Mouse (Mus musculus) hindbrain, embryonic 10.5 days (tissue): ENCODE measurements around the gene 3110009E18Rik. TPM values are rescaled to one million over a fixed set of nuclear protein-coding genes. Genes with fewer than 3 reads are reported as not detected.

Experiments used
- DNase-seq: peaks from one replicate; pipeline ENCODE4 v3.0.0-alpha.2; 2017; ENCODE audit warnings: low spot score
- H3K27ac ChIP-seq: fragments of 300-500 bp; sonication (generic); 2 replicates; pipeline ENCODE4 v1.5.1; 2016; ENCODE audit warnings: mild to moderate bottlenecking, moderate library complexity
- H3K27me3 ChIP-seq: fragments of 300-500 bp; sonication (generic); 2 replicates; pipeline ENCODE4 v1.6.1; 2016; ENCODE audit warnings: mild to moderate bottlenecking; ENCODE audit not compliant: poor library complexity, insufficient read depth, severe bottlenecking
- H3K36me3 ChIP-seq: fragments of 300-500 bp; sonication (generic); 2 replicates; pipeline ENCODE4 v1.6.1; 2016; ENCODE audit warnings: mild to moderate bottlenecking, moderate library complexity
- H3K4me1 ChIP-seq: fragments of 300-500 bp; sonication (generic); replicated peaks from 2 replicates; pipeline ENCODE4 v1.6.1; 2016; ENCODE audit warnings: mild to moderate bottlenecking
- H3K4me3 ChIP-seq: fragments of 300-500 bp; sonication (generic); 2 replicates; pipeline ENCODE4 v1.5.1; 2016; ENCODE audit warnings: mild to moderate bottlenecking, moderate library complexity
- H3K9me3 ChIP-seq: fragments of 300-500 bp; sonication (generic); 2 replicates; pipeline ENCODE4 v1.6.1; 2016; ENCODE audit warnings: mild to moderate bottlenecking, moderate library complexity
- WGBS: fragments of 180-500 bp; shearing (Covaris S2); methylation state at CpG from one replicate; pipeline ENCODE4 v1.1.7; 2016; 5-methylcytosine and 5-hydroxymethylcytosine counted together
- polyA plus RNA-seq: library from polyadenylated mRNA; unstranded; fragments of >200 nt; fragmentation: Nextera tagmentation; extraction: Ambion mirVana; gene quantifications from 2 replicates; pipeline ENCODE4 v1.2.1, GENCODE M21; 2016

The 3110009E18Rik gene
- polyA plus RNA-seq, 1 experiment from 2014 or later, result 26.0 TPM

DNA sequence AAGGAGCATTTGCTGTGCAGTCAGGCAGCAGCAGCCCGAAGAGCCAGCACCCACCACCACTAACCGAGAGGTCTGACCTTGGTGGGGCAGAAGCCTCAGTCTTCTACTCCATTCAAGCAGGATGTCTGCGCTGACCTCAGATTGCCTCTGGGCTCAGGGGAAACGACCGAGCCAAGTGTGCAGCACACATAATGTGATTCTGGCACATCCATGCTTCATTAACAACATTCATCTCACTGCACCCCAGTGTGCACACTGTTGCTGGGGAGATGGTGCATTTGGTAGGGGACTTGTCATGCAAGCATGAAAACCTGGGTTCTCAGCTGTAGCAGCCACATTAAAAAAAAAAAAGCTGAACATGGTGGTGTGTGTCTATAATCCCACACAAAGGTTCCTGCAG is 75.0 kb downstream of the 3110009E18Rik start:
- Histone ChIP-seq H3K36me3 (no peaks in the 10 kb centered on the region), H3K4me3 (no peak overlapping the region), H3K27ac (no peak overlapping the region), H3K4me1 (peaks cover 3% of the 10 kb centered on the region; the same call in 1 of the 2 replicates), H3K27me3 (no peaks in the 10 kb centered on the region), H3K9me3 (no peaks in the 10 kb centered on the region)
- WGBS, result 64% methylated on average over 5 of the region's 5 CpGs
- DNase-seq, result no peak

DNA sequence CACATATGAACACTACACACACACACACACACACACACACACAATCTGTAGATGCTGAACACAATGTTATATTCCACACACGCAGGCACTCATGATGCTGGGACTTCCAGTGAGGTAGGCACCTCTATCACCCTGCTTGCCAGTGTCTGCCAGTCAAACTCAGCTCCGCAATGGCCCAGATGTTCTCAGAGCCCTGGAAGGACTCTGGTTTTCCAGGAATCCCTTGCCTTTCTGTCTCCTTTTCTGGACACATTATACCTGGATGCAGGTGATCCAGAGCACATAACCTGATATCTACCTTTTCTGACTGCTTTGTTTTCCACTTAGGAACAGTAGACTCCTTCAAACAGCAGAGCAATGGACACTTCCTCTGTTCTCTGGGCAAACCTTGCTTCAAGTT is 75.7 kb downstream of the 3110009E18Rik start:
- H3K4me3 ChIP-seq, result no peak overlapping the region
- no peak for DNase-seq
- H3K36me3 ChIP-seq, result no peaks in the 10 kb centered on the region
- H3K9me3 ChIP-seq, result no peaks in the 10 kb centered on the region
- H3K27ac ChIP-seq, result no peak overlapping the region
- WGBS, result 93% methylated on average over 2 of the region's 2 CpGs
- peaks cover 3% of the 10 kb centered on the region; the same call in 1 of the 2 replicates for H3K4me1 ChIP-seq
- no peaks in the 10 kb centered on the region for H3K27me3 ChIP-seq

DNA sequence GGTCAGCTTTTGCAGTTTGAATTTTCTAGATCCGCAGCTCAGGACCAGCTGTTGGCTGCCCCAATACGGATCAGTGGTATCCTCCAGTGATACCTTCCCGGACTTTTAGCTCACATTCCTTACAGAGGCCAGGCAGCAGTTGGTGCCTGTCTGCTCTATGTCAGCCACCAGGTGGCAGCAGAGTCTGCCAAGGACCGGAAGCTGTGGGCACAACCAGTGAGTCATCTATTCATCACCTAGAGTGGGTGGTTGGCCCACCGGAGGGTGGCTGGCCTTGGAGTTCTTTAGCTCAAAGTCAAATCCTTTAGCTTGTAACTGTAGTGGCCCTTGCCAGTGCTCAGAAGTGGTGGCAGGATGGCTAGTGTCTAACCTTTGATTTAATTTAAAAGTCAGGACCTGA is 76.2 kb downstream of the 3110009E18Rik start:
- H3K27ac ChIP-seq, result no peak overlapping the region
- no peak overlapping the region for H3K4me3 ChIP-seq
- H3K27me3 ChIP-seq, result no peaks in the 10 kb centered on the region
- DNase-seq, result peak; percentile 77
- peaks cover 3% of the 10 kb centered on the region; the same call in 1 of the 2 replicates for H3K4me1 ChIP-seq
- H3K36me3 ChIP-seq, result no peaks in the 10 kb centered on the region
- no peaks in the 10 kb centered on the region for H3K9me3 ChIP-seq
- 23% methylated on average over 5 of the region's 5 CpGs for WGBS

DNA sequence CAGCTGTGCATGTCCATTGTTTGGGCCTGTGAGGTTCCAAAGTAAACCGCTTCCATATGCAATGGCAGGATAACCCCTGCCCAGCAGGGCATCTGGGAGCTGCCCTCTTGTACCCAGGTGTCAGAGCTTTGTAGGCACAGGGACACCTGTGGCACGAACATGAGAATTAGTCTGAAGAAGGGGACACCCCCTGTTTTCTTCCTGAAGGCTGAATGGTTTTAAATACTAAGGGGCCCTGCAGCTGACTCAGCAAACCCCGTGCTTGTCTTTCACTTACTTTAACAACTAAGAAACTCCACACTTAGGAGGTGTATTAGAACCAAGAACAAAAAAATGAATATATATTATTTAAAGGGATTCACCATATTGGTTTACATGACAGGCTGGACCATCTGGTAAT is 77.2 kb downstream of the 3110009E18Rik start:
- H3K36me3 ChIP-seq, result no peaks in the 10 kb centered on the region
- WGBS, result 51% methylated on average over 3 of the region's 3 CpGs
- H3K27ac ChIP-seq, result no peak overlapping the region
- DNase-seq, result no peak
- peaks cover 3% of the 10 kb centered on the region; the same call in 1 of the 2 replicates for H3K4me1 ChIP-seq
- no peaks in the 10 kb centered on the region for H3K27me3 ChIP-seq
- no peak overlapping the region for H3K4me3 ChIP-seq
- H3K9me3 ChIP-seq, result no peaks in the 10 kb centered on the region

DNA sequence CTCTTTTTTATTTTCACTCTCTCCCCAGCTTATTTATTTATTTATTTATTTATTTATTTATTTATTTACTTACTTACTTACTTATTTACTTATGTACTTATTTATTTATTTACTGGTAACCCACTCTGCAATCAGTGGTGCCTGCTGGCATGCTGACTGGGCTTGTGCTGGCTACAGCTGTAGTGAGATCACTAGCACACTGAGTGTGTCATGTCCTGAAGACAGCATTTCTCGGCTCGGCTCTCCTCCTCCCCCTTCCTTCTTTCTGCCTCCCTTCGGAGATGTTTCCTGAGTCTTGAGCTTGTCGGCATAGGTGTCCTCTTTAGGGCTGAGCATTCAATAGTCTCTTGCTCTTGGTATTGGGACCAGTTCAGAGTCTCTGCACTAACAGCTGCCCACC is 78.0 kb downstream of the 3110009E18Rik start:
- peaks cover 3% of the 10 kb centered on the region; the same call in 1 of the 2 replicates for H3K4me1 ChIP-seq
- H3K27ac ChIP-seq, result no peak overlapping the region
- H3K27me3 ChIP-seq, result no peaks in the 10 kb centered on the region
- H3K4me3 ChIP-seq, result no peak overlapping the region
- H3K36me3 ChIP-seq, result no peaks in the 10 kb centered on the region
- 83% methylated on average over 4 of the region's 4 CpGs for WGBS
- DNase-seq, result no peak
- no peaks in the 10 kb centered on the region for H3K9me3 ChIP-seq

DNA sequence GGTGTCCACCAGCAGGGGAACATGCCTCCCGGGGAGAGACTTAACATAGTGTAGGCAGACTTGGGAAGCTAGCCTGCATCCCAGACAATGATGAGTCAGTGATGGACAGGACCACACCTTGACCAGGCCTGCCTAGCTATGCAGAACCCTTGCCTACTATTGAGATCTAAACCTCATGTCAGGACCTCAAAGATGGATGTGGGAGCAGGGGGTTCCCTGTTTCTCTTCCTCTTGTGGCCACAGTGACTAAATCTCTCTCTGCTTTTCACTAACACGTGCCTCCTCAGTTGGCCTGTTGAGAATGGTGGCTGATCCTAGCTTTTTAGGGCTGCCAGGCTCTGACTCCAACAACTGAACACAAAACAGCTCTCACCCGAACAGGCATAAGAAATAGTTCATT is 81.6 kb downstream of the 3110009E18Rik start:
- DNase-seq, result no peak
- Histone ChIP-seq H3K27me3 (no peaks in the 10 kb centered on the region), H3K4me3 (no peak overlapping the region), H3K9me3 (no peaks in the 10 kb centered on the region), H3K4me1 (peaks cover 3% of the 10 kb centered on the region; the same call in 1 of the 2 replicates), H3K36me3 (no peaks in the 10 kb centered on the region), H3K27ac (no peak overlapping the region)
- 61% methylated on average over 3 of the region's 3 CpGs for whole genome bisulfite sequencing

DNA sequence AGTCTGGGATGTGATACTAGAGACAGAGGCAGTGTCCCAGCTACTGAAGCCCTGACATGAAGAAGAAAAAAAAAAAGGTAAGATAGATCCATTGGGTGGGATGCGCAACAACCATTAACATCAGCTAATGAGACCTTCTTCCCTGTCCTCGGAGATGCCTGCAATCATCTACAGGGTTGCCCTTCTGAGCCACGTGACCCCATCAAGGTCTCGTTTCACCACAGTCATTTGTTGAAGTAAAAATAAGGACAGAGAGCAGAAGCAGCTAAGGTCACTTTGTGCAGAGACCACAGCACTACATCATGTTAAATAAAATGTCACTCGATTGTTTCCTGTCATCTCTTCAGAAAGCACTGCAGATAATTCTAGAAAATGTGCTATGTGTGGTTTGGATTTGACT is 82.8 kb downstream of the 3110009E18Rik start:
- H3K36me3 ChIP-seq, result no peaks in the 10 kb centered on the region
- 85% methylated on average over 5 of the region's 5 CpGs for WGBS
- no peak overlapping the region for H3K4me3 ChIP-seq
- no peaks in the 10 kb centered on the region for H3K27me3 ChIP-seq
- no peaks in the 10 kb centered on the region for H3K9me3 ChIP-seq
- peaks cover 5% of the 10 kb centered on the region; the same call in 1 of the 2 replicates for H3K4me1 ChIP-seq
- no peak overlapping the region for H3K27ac ChIP-seq
- DNase-seq, result no peak

DNA sequence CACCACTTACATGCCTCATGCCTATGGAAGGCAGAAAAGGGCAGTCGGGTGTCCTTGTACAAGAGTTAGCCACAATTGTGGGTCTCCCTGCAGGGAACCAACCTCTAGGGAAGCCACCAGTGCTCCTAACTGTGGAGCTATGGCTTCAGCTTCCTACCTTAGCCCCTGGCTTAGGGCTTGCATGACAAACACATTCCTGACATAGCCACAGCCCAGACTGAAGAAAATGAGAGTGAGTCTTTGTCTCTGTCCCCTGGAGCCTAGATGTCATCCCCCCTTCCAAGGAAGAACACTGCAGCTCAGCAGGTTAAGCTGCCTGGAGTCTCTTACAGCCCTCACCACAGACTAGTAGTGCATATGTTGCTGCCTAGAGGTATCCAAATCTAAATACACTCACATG is 83.8 kb downstream of the 3110009E18Rik start:
- Histone ChIP-seq H3K27ac (no peak overlapping the region), H3K4me1 (peaks cover 5% of the 10 kb centered on the region; the same call in 1 of the 2 replicates), H3K36me3 (no peaks in the 10 kb centered on the region), H3K9me3 (no peaks in the 10 kb centered on the region), H3K27me3 (no peaks in the 10 kb centered on the region), H3K4me3 (no peak overlapping the region)
- WGBS, result 36% methylated on average over 1 of the region's 1 CpGs
- DNase-seq, result no peak

DNA sequence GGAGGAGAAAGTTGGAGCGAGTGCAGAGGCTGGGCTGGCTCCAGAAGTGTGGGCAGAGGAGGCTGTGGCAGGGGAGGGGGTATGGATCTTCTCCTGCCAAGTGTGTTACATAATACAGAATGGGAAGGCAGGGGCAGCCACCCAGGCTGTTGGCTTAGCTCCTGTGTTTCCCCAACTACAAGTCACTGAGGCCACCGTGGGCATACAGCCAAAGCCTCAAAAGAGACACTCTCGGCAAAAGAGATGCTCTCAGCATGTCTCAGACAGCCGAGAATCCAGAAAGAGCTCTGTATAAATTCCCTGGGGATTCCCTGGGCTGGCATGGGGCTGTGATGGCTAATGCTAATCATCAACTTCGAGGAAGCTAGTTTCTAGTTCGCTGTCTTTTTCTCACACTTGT is 86.6 kb downstream of the 3110009E18Rik start:
- no peaks in the 10 kb centered on the region for H3K36me3 ChIP-seq
- no peak overlapping the region for H3K27ac ChIP-seq
- 0 out of 2 replicates have a peak, but pooled peaks cover 2% of the 10 kb centered on the region for H3K4me1 ChIP-seq
- H3K9me3 ChIP-seq, result no peaks in the 10 kb centered on the region
- no peaks in the 10 kb centered on the region for H3K27me3 ChIP-seq
- H3K4me3 ChIP-seq, result no peak overlapping the region
- WGBS, result 63% methylated on average over 6 of the region's 6 CpGs
- DNase-seq, result no peak

DNA sequence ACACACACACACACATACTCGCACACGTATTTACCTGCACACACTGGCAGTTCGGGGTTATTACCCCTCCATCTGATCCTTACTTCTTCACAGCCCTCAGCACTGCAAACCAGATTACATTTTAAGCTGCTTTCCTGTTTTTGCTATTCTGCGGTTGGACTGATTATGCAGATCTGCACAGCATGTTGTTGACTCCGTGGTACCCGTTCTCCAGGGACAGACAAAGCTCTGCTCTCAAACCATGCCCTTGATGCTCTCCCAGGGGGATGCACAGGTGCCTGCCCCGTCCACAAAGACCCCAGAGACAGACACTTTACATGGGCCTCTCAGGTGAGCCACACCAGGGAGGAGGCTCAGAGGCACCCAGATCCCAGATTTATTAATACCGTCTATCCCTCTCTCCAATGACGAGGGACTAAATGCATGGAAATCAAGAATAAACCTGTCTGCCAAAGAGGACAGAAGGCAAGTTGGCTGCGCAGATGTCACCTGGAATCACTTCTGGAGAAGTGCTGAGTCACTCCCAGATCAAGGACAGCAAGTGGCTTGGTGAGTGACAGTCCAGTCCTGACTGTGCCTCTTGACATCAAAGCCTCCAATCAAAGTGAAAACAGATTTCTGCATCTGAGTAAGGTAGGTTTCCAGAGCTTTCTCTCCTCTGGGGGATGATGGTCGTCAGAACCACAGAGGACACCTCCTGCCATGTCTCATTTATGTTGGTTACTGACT is 87.7 kb downstream of the 3110009E18Rik start:
- DNase-seq, result no peak
- Histone ChIP-seq H3K4me3 (no peak overlapping the region), H3K27ac (no peak overlapping the region), H3K9me3 (no peaks in the 10 kb centered on the region), H3K4me1 (0 out of 2 replicates have a peak, but pooled peaks cover 2% of the 10 kb centered on the region), H3K27me3 (no peaks in the 10 kb centered on the region), H3K36me3 (no peaks in the 10 kb centered on the region)
- WGBS, result 82% methylated on average over 11 of the region's 11 CpGs

DNA sequence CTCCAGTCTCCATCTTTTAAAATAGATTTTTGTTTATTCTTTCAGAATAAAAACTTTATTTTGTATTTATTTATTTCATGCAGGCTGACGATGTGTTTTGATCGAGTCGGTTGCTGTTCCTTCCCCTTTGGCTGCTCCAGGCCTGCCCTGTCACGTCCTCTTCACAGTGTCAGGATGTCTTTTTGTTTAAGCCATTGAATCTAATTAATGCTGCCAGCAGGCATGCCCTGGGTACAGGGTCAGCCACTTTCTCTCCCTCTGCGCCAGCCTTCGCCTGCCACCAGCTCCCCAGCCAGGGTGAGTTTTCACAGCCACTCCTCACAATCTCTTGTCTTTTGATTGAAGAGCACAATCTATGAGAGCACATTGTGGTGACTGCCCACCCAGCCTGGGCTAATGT is 99.9 kb downstream of the 3110009E18Rik start:
- DNase-seq, result no peak
- H3K27me3 ChIP-seq, result no peaks in the 10 kb centered on the region
- H3K36me3 ChIP-seq, result no peaks in the 10 kb centered on the region
- H3K4me3 ChIP-seq, result no peak overlapping the region
- 61% methylated on average over 6 of the region's 6 CpGs for WGBS
- H3K4me1 ChIP-seq, result peaks cover 6% of the 10 kb centered on the region; the same call in 1 of the 2 replicates
- no peak overlapping the region for H3K27ac ChIP-seq
- H3K9me3 ChIP-seq, result no peaks in the 10 kb centered on the region

DNA sequence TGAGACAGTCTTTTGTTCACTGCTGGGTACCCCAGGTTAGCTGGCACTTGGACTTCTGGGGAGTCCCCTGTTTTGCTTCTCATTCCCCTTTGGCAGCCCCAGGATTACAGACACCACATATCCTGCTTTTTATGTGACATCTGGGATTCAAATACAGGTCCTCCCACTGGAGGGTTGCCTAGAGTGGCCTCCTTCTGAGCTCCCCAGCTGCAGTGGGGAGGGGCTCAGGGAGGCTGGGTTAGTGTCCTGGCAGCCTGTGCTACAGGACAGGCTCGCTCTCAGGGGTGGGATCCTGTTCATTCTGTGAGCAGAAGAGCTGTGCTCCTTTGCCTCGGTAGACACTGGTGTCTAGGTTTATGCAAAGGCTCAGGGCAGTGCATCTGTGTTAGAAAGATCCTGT is 100.3 kb downstream of the 3110009E18Rik start:
- H3K36me3 ChIP-seq, result no peaks in the 10 kb centered on the region
- H3K9me3 ChIP-seq, result no peaks in the 10 kb centered on the region
- H3K4me1 ChIP-seq, result peaks cover 6% of the 10 kb centered on the region; the same call in 1 of the 2 replicates
- H3K27ac ChIP-seq, result no peak overlapping the region
- DNase-seq, result no peak
- H3K4me3 ChIP-seq, result no peak overlapping the region
- no peaks in the 10 kb centered on the region for H3K27me3 ChIP-seq
- 52% methylated on average over 2 of the region's 2 CpGs for WGBS

DNA sequence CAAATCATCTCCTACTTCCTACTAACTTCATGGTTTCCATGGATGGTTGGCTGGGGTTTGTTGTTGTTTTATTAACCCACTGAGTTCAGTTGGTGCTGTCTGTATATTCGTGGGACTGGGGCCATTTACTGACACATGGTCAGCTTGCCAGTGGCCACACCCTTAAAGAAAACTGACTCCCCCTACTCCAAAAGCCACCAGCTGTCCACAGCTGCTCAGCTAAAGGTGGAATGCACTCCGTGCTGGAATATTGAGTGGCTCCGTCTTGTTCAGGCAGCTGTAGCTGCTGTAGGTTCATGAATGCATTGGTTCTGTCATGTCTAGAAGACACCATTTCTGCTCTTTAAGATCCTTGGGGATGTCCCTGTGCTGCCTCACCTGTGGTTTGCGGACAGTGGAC is 102.6 kb downstream of the 3110009E18Rik start:
- no peaks in the 10 kb centered on the region for H3K27me3 ChIP-seq
- WGBS, result 79% methylated on average over 4 of the region's 4 CpGs
- H3K36me3 ChIP-seq, result no peaks in the 10 kb centered on the region
- H3K27ac ChIP-seq, result no peak overlapping the region
- no peaks in the 10 kb centered on the region for H3K9me3 ChIP-seq
- H3K4me1 ChIP-seq, result peaks cover 6% of the 10 kb centered on the region; the same call in 1 of the 2 replicates
- no peak overlapping the region for H3K4me3 ChIP-seq
- DNase-seq, result no peak
